Mouse (Mus musculus): ENCODE results near the gene Ubap1l.

DNA sequence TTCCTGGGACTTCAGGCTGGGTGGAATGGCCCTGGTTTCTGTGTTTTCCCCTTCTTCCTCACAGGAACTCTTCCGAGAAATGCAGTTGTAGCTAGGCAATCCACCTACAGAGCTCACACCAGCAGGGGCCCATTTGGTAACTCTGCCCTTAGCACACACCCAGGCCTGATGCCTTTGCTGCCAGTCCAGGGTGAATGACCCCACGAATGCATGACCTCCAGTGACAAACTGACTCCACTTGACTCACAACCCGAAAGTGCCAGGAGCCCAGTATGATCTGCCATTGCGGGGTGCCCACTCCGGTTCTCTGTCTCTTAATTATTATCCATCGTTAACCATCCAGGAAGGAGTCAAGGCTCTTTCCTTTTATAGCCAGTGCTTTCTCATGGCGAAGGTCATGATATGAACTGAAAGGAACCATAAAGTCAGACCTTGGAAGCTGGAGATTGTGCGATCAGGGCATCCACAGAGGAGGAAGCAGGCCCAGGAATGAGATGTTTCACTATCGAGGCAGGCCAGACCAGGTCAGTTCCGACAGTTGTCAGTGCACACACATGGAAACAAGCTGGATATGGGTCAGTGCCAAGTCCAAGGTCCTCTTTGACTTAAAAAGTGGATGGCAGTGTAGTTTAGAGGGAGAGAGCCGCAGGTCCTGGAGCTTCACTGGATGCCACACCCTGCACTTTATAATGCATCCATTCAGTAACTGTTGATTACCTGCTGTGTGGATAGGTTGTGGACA lies 62.1 kb downstream of the Ubap1l start, which contains the start of gene Slc51b:
- TF ChIP-seq CTCF (conservative IDR thresholded peaks at IDR 0.05; ENCODE audit: low read length), result no peak
- no peak for TF ChIP-seq POU5F1 (IDR thresholded peaks at IDR 0.05; ENCODE audit: borderline replicate concordance, low read length)

Data from E14TG2a.4 (cell line).